Mouse (Mus musculus): Measurements from ENCODE around the gene Hspb6.

GRCm38 (mm10) chr7:30588676-30589434 lies 36.9 kb downstream of the Hspb6 start, which contains the start of gene Kmt2b:
- TF ChIP-seq POLR2A (IDR thresholded peaks at IDR 0.05; ENCODE audit: borderline replicate concordance, extremely low read depth, insufficient read depth, insufficient read length, poor library complexity, severe bottlenecking), result 0 out of 2 replicates have a peak, but pooled peaks have one; percentile 50
- no peak for TF ChIP-seq CTCF (IDR thresholded peaks at IDR 0.05; ENCODE audit: borderline replicate concordance, extremely low read depth, insufficient read depth, insufficient read length)

Data from brain, embryonic 14.5 days (tissue).